Mouse (Mus musculus): ENCODE data around the gene Cib2.
"Not testable (repeated sequence)": the region's sequence is repeated elsewhere in the genome, so short reads cannot be mapped to it uniquely, and the experiment has no call there.

Gene Cib2

DNA sequence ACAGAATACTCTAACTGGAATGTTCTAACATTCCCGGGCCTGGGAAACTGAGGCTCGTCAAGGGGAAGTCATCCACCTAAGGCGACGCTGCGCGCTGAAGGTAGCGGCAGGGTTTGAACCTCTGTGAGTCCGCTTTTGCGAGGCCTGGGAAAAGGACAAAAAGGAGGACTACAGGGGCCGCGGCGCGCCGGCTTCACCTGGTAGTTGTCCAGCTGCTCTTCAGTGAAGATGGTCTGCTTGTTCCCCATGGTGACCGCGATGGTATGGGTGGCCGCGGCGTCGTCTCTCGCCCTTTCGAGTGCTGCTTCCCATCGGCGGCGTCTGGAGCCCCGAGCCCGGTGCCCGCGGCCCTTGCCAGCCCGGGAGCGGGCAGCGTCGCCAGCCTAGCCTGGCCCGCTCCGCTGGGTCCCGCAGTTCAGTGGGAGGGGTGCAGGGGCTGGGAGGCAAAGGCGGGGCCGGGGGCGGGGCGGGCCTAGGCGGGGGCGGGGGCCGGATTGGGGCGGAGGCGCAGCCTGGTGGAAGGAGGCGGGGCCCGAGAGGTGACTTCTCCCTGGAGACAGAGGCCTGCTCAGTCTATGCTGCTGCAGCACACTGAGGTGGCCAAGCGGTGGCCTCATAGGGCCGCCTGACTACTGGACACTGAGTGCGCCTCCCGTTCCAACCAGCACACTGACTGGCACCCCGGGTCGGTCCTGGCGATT, at the start of gene Cib2:
TSS of gene Cib2 (minus strand) at position 448 of the 701 bp plus-strand sequence.
- peak; percentile 91 to 92 for DNase-seq

DNA sequence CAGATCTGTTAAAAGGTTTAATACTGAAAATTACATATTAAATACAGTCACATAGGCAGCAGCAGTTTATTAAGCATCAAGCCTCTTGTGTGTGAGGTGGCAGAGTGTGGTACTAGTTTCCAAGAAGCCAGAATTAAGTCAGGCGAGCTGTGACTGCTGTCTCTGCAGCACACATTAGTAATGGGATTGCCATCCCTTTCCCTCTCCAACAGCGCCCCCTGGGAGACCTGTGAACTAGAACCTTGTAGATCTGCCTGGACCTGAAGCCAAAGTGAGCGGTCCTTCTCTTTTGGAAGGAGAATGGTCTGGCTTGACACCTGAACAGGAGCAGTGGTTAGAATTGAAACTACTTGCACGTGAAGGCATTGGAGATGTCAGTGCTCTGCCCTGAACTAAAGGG, 44.9 kb upstream of the Cib2 start:
- DNase-seq: peak; percentile 45 to 88

DNA sequence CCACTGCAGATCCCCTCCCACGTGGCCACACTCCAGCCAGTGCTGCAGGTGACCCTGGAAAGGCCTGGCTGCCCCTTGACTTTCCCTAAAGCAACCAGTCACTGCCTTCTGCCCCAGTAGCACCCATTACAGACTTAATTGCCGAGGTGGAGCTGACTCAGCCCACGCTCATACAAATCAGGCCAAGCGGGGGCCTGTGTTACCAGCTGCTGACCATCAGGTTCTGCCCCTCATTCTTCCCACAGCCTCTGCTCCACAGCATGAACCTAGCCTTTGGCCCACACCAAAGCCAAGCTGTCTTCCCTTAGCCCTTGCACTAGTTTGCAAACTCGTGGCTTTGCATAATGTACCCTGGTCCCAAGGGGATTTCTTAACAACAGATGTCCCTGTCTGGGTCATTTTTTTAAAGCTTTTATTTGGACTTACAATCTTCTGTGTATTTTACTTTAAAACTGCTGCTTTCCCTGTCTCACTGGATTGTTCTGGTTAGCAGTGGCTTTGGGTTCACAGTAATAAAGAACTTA, 44.2 kb upstream of the Cib2 start:
- DNase-seq: peak in 1 of 2 experiments; percentile 13

DNA sequence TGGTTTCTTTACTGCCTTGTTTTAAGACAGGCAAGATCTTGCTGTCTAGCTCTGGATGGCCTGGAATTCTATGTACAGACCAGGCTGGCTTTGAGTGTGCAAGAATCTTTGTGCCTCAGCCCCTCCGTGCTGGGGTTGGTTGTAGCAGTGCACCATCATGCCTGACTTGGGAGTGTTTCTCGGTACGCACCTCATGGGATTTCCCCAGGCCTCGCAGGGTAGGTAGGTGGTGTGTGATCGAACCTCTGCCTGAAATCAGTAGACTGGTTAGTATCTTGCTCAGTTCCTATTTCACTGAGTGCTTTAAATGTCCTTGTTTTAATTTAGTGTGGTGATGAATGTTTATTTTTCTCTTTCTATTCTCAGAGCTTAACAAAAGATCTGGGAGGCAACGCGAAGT, 42.9 kb upstream of the Cib2 start:
- DNase-seq: no peak

DNA sequence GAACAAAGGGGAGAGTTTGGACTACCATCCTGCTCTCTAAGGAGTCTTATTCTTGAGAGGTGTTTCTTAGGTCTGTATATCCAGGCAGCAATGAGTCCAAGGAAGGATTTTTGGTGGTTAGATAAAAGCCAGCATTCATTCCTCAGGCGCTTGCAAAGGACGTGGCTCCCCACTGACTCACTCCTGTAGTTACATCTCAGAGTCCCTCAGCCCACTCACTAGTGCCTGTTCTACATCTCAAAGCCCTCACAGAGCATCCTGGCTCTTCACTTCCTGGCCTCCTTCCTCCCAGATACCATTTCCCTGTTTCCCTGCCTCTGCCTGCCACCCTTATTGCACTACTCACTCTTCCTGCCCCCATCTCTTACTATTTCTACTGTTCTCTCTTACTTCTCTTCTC, 42.4 kb upstream of the Cib2 start:
- DNase-seq: no peak

DNA sequence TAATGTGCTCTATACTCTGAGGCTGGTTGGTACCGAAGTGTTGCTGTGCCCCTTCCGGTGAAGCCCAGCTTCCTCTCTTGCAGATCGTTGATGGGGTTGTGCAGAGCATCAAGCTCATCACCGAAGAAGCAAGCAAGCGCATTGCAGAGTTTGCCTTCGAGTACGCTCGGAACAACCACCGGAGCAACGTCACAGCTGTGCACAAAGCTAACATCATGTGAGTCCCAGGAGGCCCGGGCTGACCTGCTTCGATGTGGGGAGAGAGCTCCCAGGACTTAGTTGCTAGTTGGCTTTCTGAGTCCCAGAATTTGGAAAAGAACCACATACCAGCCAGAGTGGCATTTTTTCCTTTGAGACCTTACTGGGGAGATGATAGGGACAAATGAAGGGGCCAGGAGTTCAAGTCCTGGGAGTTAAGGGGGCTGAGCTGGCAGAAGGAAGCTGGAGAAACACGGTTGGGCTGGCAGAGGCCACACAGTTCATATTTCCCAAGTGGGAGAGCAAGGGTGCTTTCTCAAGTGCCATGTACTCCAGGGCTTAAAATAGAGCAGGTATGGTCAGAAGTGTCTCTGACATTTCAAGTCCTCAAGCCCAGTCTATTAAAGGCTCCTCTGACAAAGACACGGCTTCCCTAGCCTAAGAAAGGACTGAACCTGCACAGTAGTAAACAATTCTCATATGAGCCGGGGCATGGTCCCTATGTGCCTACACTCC, 36.9 kb upstream of the Cib2 start:
- DNase-seq: no peak

DNA sequence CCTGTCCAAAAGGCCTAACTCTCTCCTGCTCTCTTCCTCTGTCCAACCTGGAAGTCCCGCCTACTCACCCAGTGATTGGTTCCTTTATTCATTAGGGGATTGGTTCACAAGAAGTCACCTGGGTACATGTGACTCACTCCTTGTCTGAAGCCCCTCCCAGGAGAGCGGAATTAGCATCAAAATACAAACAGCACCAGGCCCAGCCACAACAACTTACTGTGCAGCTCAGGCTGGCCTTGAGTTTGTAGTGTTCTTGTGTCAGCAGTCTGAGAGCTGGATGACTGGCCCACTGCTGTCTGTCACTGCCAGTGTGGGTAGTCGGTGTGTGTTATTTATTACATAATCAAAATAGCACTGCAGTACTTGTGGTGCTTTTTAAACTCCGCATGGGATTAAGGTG, 33.6 kb upstream of the Cib2 start:
- not testable (repeated sequence) for DNase-seq

DNA sequence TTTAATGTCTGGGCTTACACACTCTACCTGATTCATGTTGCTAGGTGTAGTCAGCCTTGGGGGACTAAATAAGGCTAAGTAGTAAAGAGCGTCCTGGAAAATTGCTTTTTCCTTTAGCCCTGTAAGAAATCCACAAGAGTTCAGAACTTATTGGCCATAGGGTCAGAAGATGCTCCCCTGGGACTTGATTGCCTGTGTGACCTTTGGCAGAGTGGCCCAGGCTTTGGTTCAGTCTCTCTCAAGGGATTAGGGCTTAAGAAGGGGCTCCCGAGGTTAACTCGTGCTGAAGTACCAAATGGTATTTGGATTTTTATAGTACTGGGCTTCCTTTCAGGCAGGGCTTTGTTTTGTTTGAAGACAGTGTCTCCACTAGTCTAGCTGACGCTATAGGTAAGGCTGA, 27.8 kb upstream of the Cib2 start:
- DNase-seq: peak; percentile 7 to 8

DNA sequence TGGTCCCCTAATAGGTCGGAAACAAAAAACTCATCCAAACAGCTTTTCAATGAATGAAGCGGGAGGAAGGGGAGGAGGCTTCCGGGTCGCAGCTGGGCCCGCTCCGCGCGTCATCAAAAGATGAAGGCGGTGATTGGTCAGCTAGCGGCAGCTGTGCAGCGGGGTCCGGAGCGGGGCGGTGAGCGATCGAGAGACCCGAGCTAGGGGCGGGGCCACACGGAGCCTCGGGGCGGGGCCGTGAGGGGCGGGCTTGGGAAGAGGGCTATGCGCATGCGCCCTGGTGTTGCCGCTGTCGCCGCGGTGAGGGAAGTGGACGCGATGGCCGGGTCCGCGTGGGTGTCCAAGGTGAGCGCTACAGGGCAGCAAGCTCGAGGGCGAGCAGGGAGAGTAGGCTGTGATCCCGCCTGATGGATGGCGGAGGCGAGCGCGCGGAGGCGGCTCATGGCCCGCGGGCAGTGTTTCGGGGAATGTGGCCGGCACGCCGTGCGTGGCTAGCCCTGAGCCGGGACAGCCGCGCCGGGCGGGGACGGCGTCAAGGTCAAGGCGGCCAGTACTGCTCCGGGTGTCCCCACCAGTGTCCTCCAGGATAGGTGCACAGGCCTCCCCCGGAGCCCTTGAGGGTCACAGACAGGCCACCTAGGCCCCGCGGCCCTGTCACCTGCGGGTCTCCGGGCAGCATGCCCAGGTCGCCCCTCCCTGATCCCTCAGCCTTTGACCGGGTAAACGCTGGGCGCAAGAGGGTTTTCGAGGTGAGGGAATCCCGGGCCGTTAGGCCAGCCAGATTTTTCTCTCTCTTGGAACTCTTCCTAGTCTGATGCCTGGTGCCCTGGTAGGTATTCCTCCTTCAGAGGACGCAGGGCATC, 26.4 kb upstream of the Cib2 start, which contains the start of gene Idh3a:
TSS of gene Idh3a (plus strand) at position 136 of the 863 bp plus-strand sequence.
- peak; percentile 98 to 99 for DNase-seq

DNA sequence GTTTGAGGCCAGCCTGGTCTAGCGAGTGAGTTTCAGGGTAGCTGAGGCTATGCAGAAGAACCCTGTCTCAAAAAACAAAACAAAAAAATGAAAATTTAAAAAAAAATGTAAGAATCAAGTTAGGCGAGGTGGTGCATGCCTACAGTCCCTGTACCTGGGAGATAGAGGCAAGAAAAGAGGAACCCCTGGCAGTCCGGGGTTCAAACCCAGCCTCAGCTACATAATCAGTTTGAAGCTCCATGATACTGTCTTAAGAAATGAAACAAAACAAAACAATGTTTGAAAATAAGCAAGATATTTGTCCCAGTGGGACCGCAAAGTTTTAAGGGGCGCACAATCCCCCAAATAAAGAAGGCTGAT, 25.8 kb upstream of the Cib2 start:
- DNase-seq: no peak

DNA sequence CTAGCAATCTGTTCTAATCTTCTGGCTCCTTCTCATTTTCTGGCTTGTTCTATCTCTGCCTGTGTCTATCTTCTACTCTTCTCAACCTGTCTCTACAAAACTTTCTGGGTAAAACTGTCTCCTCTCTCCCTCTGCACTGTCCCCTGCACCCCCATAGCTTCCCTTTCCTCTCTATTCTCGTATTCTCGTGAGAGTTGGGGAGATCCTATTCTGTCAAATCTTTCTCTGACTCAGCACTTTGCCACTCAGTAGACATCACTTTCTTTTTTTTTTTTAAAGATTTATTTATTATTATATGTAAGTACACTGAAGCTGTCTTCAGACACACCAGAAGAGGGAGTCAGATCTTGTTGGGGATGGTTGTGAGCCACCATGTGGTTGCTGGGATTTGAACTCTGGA, 24.1 kb upstream of the Cib2 start:
- not testable (repeated sequence) for DNase-seq

DNA sequence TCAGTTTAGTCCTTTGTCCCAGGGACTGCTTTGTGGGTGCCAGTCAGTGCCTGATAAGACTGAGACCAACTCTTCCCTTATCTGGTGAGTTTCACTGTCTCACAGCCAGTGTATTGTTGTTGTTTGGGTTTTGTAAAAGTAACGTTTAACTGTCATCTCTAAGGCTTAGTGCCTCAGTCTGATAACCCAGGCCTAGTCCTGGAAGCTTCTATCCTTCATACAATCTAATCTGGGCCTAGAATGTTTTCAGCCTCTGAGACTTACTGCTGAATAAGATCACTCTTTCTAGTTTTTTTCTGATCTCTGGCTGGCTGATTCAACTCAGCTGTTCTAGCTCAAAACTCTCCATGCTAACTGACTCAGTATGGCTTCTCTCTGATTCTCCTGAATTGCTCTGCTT, 23.7 kb upstream of the Cib2 start:
- no peak for DNase-seq

DNA sequence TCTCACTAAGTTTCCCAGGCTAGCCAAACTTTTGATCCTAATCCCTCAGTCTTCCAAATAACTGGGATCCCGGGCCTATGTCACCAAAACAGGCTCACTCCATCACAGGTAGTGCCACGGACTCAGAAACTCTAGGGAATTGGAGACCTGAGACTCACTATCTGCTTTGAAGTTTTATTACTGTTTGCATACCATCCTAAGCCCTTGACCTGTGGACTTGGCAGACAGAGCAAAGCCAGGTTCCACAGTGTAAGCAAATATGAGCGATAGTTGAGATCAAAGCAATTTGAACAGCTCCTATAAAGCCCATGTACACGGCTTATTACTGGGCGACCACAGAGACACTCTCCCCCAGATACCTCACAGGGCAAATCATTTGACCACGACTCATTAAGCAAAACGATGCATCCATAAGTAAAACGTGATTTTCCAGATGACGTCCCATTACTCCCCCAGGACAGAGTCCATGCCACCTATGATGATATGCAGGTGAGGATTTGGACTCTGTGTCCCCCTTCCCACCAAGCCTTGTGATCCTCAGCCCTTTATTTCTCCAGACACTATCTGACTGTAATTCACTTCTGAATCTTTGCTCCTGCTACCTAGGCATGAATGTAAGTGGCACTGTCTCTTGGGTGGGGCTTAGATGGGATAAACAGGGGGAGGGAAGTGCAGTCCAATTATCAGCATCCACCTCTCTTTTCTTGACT, 11.3 kb upstream of the Cib2 start:
- DNase-seq: no peak

DNA sequence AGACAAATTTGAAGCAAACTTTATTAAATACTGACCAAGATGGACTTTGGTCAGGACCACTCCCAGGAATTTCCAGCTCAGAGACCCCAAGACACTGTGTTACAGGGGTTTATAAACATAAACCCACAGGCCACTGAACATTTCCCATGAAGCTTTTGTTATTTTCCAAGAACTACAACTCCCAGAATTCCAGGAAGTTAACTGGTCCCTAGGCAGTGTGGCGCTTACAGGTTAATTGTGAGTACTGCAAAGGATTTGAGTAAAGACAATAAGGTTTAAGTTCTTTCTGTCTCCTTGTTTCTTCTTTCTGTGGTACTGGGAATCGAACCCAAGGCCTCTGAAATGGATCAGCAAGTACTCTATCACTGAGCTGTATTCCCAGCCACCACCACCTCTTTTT, 8.7 kb upstream of the Cib2 start:
- DNase-seq: peak in 1 of 2 experiments; percentile 20

DNA sequence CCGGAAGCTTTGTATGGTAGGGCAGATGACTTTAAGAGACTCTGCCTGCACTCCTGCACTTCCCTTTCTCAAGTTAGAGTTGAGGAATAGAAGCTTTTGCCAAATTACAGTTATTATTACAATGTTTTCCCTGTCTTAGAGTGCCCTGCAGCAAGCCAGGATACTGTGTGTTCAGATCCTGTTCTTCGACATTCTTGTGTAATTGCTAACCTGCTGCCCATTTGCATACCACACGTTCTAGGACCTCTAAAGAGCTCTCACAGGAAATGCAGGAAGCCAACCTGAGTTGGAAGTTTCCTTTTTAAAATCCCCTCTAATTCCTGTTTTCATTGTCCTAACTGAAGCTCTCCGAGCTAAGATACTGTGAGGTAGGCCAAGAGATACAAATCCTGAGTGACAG, 6.9 kb upstream of the Cib2 start:
- DNase-seq: peak in 1 of 2 experiments; percentile 23

DNA sequence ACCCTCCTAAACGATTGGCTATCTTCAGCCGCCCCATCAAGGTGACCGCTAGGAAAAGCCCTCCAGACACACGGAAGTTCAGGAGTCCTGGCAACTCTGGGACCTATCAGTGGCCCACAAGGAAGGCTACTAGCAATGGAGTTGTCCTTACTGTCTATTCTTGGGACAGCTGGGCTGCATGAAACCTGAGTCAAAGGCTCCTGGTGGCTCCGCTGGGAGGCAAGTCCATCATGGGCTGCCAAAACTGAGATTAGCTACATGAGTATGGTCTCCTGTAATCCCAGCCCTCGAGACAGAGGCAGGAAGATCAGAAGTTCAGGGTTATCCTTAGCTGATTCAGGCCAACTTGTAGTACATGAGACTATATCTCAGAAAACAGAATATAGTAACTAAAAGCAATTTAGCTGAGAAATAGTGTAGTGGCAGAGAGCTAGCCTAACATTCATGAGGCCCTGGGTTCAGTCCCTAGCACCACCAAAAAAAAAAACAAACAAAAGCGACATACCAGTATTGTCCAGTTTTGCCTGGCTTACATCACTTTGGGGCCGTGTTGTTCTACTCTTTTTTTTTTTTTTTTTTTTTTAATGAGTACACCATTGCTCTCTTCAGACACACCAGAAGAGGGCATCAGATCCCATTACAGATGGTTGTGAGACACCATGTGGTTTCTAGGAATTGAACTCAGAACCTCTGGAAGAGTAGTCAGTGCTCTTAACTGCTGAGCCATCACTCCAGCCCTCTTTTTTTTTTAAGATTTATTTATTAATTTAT, 998 bp upstream of the Cib2 start:
- no peak for DNase-seq

DNA sequence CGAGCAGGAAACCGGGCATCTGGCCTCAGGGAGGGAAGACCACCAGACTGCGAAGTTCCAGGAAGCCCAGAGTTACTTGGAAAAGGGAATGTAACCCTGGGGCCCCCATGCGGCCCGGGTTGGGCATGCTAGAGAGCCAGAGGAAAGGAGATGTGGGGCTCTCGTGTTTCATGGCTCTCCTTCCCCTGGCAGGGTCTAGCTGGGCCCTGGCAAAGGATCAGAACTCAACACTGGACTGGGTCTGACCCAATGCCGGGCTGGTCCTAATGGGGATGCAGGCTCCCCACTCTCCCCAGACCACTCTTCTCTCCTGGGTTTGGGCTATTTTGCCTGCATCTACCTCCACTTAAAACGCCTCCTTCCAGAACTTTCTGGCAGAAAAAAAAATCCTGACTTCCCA, 1.3 kb downstream of the Cib2 start:
- DNase-seq: no peak

DNA sequence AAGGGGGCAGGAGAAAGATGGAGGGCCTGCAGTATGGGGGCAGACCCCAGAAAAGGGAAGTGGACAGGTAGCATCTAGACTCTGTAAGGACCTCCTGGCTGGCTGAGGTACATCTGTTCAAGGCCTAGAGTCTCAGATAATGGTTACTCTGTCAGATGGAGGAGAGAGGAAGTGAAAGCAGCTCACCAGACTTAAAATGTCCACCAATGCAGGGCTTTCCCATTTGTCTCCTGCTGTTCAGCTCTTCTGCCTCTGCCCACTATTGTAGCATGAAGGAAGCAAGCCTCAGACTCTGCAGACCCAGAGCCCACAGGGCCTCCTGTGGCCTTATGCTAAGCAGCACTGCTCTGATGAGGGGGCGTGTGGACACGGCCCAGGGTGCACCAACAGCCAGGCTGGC, 5.0 kb downstream of the Cib2 start:
- DNase-seq: no peak

DNA sequence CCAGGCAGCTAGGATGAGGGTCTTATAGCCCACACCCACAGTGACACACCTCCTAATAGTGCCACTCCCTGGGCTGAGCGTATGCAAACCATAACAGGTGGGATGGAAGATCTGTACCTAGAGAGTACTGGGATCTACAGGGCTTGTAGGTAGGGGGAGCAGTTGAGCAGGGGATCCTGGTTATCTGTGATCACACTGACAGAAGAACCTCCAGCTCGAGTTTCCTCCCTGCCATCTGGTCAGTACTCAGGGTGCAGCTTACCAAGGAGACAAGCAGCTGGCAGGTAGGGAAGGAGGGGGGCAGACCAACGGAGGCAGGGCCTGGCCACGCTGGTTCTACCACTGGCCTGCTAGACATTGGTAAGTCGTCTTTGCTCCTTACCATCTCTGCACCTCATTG, 7.6 kb downstream of the Cib2 start:
- peak; percentile 37 to 74 for DNase-seq

DNA sequence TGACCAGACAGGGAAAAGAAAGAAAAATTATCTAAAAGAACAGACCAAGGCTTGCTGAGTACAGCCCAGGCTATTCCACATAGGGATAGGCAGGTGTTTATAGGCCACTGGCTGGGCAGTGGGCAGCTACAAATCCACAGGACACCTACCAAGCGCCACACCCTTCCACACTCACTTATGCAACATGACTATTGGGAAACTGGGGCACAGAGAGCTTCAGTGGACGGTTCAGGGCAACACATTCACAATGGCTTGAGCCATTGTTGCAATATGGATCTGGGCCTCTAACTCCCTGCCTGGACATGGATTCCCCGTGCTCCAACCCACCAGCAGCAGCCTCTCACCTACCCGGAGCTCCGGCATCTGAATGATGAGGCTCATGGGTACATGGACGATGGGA, 10.6 kb downstream of the Cib2 start:
- DNase-seq: no peak

DNA sequence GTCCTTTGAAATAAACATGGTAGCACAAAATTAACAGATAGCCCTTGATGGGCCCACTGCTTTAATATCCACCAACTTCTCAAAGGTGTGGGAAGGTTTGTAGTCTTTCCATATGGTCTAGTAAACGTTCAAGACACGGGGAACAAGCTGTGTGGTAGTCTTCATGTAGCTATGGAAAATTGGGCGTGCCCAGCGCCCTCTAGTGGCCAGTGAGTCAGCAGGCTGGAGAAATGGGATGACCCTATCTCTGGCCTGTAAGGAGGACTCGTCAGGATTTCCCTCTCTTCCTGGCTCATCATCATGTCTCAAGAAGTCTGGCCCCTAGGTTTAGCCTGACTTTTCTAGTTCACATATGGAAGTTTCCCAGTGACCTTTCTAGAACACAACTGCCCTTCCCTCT, 12.5 kb downstream of the Cib2 start:
- peak; percentile 66 to 86 for DNase-seq

DNA sequence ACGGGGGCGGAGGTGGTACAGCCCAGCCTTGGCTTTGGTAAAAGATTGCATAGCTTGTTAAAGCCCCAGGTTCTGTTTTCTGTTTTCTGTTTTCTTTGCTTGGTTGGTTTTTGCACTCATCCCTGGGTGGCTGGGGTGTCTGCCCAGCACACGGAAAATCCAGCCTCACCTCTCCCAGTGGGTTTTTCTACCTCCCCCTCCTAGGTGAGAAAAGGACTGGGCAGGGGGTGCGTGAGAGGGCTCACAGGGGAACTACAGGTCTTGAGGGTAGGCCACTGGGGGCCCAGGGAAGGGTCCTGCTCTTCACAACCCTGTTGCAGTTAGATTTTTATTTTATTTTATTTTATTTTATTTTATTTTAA, 15.1 kb downstream of the Cib2 start:
- no peak for DNase-seq
